Mouse (Mus musculus): Measurements from ENCODE around the gene Nek3.

The Nek3 gene

DNA sequence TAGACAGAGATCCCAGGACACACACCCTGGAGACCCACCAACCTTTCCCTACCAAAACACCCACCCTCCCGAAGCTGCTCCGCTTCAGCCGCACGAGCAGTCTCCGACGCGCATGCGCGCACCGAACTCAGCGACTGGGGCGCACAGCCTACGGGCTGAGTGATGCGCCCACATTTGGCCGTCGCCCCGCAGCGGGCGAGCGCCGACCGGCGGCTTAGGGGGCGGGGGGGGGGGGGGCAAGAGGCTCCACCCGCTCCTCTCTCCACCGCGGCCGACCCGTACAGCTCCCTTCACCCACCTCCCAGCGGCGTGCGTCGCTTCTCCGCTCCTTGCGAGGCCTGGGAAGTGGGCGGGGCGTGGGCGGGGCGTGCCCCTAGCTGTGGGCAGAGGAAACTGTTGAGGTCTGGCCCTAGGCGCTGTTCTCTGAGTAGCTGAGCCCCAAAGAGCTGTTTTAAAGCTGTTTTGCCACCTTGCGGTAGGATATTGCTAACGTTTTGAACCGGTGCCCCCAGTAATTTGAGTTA, at the start of gene Nek3:
TSS of gene Nek3 (minus strand) at position 356 of the 524 bp plus-strand sequence.
- peak; percentile 93 for DNase-seq (ENCODE audit: low spot score)

DNA sequence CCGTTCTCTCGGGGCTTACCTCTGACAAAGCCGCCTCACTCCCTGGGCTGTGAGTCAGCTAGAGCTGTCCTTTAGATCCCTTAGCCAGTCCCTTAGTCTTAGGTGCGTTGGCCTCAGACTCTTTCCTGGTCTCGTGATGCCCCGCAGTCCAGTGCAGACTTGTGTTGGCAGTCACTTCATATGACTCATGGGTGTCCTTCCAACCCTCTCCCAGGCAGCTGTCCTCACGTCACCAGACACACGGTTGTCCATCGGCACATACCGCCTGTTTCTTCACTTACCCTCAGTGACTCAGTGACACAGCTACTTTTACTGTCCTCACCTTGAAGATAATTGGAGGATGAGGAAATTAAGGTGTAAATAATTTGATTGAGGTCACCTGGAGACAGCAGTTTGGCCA, 48.6 kb upstream of the Nek3 start:
- no peak for DNase-seq (ENCODE audit: low spot score)

DNA sequence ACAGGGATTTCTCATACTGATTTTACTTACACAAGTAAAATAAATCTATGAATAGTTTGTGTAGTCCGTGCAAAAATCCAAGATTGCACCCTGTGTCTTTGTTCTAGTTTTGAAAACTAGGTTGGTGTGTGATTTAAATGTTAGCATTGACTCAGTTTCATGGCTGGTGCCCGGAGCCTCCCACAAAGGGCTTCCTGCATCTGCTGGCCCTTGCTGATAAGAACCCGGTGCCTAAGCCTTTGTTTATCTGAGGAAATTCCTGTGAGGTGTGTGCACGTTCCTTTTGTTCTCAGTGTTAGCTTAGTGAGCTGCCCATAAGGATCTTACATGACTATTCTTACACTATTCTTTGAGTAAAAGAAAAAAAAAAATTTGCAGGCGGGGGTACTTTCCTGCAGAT, 42.8 kb upstream of the Nek3 start:
- peak; percentile 2 for DNase-seq (ENCODE audit: low spot score)

DNA sequence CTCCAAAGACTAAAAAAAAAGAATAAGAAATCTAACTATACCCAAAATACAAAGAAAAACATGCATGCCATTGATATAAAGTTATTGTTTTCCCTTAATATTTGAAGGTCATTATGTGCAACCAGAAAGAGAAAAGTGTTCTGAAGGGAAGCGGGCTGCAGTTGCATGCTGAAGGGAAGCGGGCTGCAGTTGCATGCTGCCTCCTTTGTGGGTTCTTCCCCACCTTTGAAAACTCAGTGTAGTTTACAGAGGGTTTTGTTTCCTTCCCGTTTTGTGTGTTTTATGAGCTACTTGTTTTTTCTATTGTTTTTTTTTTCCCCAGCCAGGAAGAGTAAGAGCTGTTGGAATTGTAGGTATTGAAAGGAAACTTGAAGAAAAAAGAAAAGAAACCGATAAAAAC, 41.3 kb upstream of the Nek3 start:
- DNase-seq (ENCODE audit: low spot score) = no peak

DNA sequence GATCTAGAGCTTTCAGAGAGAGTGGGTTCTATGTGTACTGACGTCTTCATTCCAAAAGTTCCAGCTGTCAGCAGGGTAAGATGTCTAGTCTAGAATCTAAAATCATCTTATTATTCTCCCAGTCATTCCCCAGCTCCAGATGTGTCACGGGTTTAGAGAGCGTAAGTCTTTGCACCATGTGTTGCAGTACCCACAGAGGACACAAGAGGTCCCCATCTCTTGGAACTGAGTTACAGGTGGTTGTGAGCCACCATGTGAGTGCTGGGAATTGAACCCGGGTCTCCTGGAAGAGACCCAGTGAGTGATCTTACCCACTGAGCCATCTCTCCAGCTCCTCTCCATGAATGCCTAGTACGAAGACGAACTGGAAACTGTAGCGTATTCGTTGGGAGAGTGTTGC, 33.2 kb upstream of the Nek3 start:
- DNase-seq (ENCODE audit: low spot score) = no peak

DNA sequence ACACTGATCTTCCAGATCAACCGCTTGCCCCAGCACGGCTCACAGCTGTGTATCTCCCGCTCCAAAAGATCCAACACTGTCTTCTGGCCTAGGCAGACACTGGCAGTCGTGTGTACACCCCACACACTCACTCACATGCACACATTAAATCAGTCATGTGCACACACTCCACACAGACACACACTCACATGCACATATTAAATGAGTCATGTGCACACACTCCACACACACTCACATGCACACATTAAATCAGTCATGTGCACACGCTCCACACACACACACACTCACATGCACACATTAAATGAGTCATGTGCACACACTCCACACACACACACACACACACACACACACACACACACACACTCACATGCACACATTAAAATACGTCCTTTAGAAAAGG, 31.7 kb upstream of the Nek3 start:
- DNase-seq (ENCODE audit: low spot score) = no peak

DNA sequence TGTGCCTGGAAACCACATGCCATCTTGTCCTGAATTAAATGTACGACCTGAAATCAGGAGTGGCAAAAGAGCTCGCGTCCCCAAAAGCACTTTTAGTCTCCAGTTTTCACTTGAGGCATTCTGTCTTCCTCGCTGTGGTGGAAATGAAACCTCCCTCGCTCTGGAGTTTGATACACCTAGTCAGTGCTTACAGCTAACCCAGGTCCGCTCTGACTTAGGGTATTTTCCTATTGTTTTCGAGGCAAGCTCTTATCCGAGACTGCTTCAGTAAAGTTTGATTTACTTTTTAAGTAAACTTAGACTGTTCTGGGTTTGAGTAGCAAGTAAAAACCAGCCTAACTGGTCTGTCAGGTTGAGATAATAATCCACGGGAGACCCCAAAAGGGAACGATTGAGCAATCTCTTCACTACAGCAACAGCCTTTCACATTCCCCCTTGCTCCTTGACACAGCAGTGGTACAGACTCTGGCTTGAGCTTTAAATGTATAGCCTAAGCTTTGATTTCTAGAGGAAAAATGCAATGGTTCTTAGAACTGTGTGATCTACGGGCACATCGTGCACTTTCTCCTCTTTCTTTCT, 27.3 kb upstream of the Nek3 start:
- DNase-seq (ENCODE audit: low spot score) = peak; percentile 52

DNA sequence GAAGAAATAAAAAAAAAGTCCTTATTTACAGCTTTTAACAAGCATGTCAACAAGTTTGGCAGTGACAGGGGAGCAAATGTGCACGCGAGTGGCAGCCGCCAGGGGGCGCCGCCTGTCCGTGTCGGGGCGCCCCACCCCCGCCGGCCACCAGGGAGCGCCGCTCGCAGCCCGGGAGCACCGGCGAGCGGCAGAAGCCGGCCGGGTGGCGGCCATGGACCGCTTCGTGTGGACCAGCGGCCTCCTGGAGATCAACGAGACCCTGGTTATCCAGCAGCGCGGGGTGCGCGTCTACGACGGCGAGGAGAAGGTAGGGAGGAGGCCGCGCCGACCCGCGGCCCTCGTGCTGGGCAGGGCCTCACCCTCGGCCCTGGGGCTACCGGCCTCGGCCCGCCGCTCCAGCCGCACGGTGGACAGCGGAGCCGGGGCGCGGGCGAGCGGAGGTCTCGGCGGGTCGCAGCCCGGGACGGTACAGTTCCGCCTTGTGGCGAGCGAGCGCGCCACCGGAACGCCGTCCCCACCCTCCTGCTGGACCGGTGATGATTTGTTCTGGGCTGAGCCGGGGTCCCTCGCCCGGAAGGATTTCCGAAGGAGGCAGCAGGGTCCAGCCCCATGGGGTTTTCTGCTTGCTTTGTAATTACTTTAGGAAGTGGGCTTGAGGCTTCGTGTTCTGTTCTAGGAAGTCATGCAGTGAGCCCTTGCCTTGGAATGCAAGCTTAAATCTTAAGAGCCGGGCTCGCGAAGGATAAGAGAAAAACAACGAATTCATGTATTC, 26.6 kb upstream of the Nek3 start, which contains the start of gene Vps36:
TSS of gene Vps36 (plus strand) at position 150 of the 772 bp plus-strand sequence.
- peak; percentile 89 for DNase-seq (ENCODE audit: low spot score)

DNA sequence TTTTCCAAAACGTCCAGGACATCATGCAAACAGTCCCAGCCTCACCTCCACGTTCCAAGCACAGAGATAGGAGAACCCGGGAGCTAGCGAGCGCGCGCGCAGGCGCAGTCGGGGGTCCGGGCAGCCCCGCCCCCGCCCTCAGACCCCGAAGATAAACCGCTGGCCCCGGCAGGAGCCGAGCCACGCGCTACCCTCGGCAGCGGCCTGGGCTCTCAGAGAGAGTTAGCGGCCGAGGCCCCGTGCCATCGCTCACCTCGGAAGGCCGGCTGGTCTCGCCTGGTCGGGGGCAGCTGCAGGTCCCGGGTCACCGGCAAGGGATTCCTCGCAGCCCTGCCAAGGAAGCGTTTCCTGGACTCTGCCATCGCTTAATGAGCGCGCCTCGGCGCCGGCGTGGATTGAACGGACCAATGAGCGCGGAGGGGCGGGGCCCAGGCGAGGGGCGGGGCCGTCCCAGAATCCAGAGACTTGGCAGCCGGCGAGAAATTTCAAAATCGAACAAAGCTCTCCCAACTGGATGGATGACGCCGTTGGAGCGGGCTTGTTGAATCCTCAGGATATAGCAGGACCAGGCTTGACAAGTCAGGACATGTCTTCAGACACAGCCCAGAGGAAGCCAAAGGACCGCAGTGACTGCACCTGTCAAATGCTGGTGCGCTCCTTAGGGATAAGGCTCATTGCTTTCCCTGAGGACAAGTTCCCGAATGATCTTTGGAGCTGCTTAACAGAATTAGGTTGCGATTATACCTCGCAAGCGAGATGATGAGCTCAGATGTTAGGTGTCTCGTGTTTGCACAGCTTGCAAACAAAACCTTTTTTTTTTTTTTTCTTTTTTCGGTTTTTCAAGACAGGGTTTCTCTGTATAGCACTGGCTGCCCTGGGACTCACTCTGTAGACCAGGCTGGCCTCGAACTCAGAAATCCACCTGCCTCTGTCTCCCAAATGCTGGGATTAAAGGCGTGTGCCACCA, 19.5 kb upstream of the Nek3 start, which contains the start of gene Ckap2:
TSS of gene Ckap2 (minus strand) at position 389 of the 967 bp plus-strand sequence.
- peak; percentile 97 for DNase-seq (ENCODE audit: low spot score)

DNA sequence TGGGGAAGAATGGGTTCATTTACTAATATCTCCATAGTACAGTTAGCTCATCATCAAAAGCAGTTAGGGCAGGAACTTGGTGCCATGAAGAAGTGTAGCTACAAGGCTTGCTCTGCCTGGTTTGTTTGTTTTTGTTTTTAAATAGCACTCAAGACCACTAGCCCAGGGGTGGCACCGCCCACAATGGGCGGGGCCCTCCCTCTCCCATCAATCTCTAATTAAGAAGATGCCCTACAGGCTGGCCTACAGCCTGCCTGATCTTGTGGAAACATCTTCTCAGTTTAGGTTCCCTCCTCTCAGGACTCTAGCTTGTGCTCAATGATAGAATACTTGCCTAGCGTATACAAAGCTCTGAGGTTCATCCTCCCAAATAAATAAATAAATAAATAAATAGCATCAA, 18.6 kb upstream of the Nek3 start:
- DNase-seq (ENCODE audit: low spot score) = peak; percentile 77

DNA sequence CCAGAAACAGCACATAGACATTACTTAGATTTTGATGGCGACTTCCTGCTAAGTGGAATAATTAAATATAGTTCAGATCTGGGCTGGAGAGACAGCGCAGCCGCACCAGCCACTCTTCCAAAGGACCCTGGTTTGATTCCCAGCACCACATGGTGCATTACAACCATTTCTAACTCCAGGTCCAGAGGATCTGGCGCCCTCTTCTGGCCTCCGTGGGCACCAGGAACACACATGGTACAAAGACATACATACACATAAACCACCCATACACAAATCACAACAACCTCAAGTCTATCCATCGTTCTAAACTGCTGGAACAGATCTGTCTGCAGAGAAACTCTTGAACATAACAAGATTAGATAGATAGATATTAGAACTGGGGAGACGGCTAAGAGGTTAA, 9.7 kb upstream of the Nek3 start:
- no peak for DNase-seq (ENCODE audit: low spot score)

DNA sequence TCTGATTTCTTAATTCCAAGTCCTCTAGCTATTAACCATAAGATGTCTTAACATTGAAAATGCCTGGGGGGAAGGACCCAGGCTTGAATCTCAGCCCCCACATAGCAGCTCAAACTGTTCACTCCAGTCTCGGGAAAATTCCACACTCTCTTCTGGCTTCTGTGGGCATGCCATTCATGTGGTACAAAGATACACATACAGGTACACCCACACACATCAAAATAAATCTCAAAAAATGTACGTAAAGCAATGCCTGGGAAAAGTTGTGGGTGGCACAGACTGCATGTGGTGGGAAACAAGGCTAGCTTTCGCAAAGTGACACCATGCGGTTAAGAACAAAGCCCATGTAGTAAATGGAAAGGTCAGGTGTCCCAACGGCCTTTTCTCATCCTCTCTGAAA, 2.9 kb upstream of the Nek3 start:
- DNase-seq (ENCODE audit: low spot score) = no peak

DNA sequence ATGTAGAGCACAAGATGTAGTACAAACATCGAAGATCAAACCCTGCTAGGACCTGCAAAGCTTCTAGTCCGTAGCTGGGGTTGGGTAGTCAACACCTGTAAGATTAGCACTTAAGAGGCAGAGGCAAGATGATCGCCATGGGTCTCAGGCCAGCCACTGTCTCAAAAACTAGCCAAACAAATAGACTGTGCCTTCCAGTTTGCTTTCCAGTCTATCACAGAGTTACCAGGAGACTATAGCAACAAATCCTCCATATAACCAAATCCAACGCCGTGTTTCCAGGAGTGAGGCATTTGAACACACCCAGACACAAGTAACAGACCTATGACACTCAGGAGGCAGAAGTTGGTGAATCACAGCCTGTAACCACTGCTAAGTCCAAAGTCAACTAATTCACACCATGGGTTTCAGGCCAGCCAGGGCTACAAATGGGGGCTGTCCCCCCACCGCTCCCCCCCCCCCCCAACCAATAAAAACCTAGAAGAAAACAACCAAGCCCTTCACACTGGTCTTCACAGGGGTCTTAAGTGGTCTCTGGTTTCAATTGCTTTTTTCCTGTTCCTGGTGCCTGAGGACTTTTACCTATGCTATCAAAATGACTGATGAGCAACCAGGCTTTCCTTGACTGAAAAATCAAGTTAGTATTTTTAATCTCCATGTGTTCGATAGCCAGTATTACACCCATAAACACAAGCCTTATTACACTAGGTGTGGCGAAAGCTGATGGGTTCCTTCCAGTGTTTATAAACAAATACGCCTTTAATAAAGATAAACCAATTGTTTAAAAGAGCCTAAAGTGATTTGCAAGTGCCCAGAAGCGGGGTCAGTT, 770 bp downstream of the Nek3 start:
- no peak for DNase-seq (ENCODE audit: low spot score)

DNA sequence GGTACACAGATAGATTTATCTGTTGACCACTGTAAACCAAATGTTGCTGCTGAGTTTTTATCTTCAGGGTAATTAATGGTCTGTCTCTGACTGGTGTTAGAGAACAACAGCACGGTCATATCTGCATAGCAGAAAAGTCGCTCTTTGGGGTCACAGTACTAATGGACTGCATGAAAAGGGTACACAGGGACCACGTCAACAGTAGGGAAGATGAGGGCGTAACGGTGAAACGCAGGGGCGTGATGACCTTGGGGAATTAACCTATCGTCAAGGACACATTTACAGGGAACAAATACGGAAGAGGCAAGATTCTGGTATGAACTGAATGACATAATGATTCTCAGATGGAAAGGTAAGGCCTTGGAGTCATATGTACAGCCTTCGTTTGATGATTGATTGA, 1.8 kb downstream of the Nek3 start:
- DNase-seq (ENCODE audit: low spot score) = no peak

DNA sequence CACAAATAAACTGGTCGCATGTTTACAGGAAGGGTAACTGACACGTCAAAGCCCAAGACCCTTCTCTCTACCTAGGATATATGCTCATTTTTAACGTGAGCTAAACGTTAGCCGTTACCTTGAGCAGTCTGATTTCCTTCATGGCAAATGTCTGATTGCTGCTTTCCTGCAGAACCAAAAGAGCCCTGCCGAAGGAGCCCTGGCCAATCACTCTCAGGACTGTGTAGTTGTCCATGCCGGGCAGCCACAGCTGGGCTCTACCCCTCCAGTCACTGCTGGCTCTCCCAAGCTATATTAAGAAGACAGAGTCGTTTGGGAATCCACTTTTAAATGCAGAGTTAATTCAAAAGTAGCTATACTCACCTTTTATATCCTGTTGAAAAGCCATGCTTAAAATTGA, 4.0 kb downstream of the Nek3 start:
- no peak for DNase-seq (ENCODE audit: low spot score)

DNA sequence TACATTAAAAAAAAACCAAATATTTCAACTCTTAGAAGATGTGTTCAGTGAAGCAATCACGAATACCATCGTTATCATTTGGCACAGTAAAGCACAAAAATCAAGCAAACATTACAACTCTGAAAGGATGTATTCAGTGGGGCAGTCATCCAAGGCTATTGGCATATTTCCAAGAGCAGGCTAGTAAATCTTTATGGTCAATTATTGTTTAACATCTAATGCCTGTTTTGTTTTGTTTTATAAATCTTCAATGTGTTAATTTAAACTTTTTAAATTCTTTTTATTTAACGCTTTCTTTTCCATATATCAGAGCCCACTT, 15.9 kb downstream of the Nek3 start:
- DNase-seq (ENCODE audit: low spot score) = no peak

DNA sequence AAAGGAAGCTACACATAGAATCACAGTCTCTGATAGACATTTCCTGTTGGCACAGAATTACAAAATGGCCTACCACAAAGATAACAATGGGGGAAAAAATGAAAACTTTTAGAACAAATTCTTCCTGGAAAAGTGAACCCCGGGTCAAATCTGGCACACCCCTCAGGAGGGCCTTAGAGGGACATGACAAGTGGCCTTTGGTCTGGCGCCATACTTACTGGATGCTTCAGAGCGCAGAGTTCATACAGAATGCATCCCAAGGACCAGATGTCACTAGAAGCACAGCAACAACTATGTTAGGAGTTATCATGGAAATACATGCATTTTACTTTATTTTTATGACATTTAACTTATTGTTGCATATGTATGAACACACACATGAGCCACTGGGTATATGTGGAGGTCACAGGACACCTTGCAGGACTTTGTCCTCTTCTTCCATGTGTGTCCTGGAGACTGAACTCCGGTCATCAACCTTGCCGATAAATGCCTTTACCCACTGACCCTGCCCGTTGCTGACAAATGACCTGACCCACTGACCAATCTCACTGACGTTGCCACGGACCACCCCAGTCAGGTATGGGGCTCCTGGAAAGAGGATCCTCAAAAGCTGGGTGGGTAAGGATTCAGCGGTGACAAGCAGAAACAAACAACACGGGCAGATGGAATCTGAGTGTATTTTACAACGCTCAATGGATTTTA, 16.4 kb downstream of the Nek3 start:
- no peak for DNase-seq (ENCODE audit: low spot score)

DNA sequence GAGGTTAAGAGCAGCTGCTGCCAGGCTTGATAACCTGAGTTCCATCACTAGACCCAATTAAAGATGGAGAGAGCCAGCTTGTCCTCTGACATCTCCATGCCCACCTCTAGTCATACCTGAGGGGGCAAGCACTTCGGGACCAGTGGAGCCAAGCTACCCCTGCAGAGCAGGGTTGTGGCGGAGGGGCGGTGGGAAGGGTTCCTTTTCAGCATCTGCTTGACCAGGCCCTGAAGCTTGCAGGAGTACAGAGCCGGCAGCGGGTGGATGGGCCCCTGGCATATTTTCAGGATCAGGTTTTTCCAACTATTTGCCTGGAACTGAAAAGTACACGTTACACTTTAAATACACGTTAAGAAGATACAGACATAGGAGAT, 17.9 kb downstream of the Nek3 start:
- DNase-seq (ENCODE audit: low spot score) = no peak

DNA sequence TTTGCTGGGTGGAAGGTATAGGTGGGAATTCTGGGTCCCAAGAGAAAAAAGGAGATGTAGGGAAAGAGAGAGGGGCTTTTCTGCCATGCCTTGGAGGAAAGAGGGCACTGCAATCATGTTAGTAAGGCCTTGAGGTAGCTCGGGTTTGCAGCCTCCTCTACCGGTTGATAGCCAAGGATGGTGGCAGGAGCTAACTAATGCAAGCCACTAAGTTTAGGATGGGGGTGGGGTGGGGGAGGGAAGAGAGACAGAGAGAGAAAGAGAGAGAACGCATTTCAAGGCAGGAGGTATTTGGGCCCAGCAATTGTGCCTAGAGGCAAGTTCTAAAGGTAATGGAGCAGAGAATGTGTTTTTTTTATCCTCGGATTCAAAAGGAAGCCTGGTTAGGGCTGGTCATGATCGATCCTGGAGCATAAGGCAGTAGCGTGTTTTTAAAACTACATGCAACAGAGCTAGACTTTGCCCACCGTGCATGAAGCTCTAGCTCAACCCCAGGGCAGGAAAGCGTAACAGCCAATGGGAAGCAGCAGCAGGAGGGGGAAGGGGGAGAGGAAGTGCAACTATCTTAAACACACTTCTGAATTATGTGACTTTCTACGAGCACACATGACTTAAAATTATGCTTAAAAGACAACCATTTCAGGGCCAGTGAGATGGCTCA, 18.4 kb downstream of the Nek3 start:
- DNase-seq (ENCODE audit: low spot score) = no peak

DNA sequence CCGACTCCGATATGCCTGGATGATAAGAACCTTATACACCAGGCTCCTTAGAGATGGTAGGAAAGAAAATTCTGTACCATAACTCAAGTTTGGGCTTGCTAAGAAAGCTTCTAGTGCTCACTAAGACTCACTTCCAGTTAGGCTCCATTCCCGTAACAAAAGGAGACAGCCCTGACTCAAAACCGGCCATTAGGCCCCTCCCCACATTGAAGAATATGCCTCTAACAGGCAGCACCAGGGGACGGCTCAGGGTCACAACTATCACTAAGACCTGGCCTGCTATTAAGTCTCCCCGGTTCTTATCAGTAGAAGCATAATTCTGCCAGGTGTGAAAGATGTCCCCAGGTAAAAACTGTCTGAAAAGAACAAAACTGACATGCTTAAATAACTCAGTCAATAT, 20.4 kb downstream of the Nek3 start:
- no peak for DNase-seq (ENCODE audit: low spot score)

Measured in embryo, embryonic 10.5 days (tissue).